Mouse (Mus musculus): ENCODE data around the gene Iars2. TPM values are rescaled to one million over a fixed set of nuclear protein-coding genes. Genes with fewer than 3 reads are reported as not detected.
"Not testable (repeated sequence)": the region's sequence is repeated elsewhere in the genome, so short reads cannot be mapped to it uniquely, and the experiment has no call there.

Gene Iars2
- polyA plus RNA-seq, 1 experiment from 2014 or later = 86.6 TPM

DNA sequence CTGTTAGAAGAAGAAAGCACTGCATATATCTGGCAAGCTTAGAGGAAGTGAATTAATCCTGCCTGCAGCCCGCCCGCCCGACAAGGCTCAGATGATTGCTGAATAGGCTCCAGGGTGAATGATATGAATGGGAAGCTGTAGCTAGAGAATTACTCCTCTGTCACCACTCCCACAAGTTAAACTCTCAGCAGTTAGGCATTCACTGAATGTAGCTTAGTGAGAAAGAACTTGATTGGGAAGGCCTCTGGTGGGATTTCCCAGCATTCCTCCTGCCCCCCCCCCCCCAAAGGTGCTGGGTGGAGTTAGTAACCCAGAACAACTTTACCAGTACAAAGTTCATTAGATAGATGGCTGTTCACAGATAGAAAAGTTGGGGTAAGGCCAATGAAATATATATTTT is 7.3 kb upstream of the Iars2 start:
- 38% methylated on average over 3 of the region's 3 CpGs for WGBS
- H3K4me1 ChIP-seq (ENCODE audit: control insufficient read depth, insufficient read depth, low read length) = peaks cover 5% of the 10 kb centered on the region; the same call in 1 of the 2 replicates
- H3K9ac ChIP-seq (ENCODE audit: low read depth, low read length) = no peak overlapping the region
- H3K36me3 ChIP-seq (ENCODE audit: control insufficient read depth, insufficient read depth, low read length) = peaks cover 7% of the 10 kb centered on the region; the same call in 1 of the 2 replicates
- no peaks in the 10 kb centered on the region for H3K27me3 ChIP-seq (replicated peaks; ENCODE audit: control insufficient read depth, insufficient read depth, low read length)
- 0 out of 2 replicates have a peak overlapping the region, but pooled peaks have one; percentile 12 for H3K27ac ChIP-seq (ENCODE audit: low read length)
- no peaks in the 10 kb centered on the region for H3K9me3 ChIP-seq (ENCODE audit: control insufficient read depth, low read length)
- ATAC-seq = peak; percentile 55
- no peak overlapping the region for H3K4me3 ChIP-seq (ENCODE audit: low read length)
- H3K4me2 ChIP-seq (ENCODE audit: low read depth, low read length) = no peak overlapping the region

- ATAC-seq = no peak
- H3K36me3 ChIP-seq (ENCODE audit: control insufficient read depth, insufficient read depth, low read length) = 0 out of 2 replicates have a peak, but pooled peaks cover 2% of the 10 kb centered on the region
- H3K9me3 ChIP-seq (ENCODE audit: control insufficient read depth, low read length) = no peaks in the 10 kb centered on the region
- no peak overlapping the region for H3K4me3 ChIP-seq (ENCODE audit: low read length)
- H3K9ac ChIP-seq (ENCODE audit: low read depth, low read length) = no peak overlapping the region
- no peaks in the 10 kb centered on the region for H3K27me3 ChIP-seq (replicated peaks; ENCODE audit: control insufficient read depth, insufficient read depth, low read length)
- peak overlapping the region; percentile 74 for H3K27ac ChIP-seq (ENCODE audit: low read length)
- H3K4me1 ChIP-seq (ENCODE audit: control insufficient read depth, insufficient read depth, low read length) = peaks cover 5% of the 10 kb centered on the region; the same call in 1 of the 2 replicates
- 71% methylated on average over 6 of the region's 6 CpGs for WGBS
- H3K4me2 ChIP-seq (ENCODE audit: low read depth, low read length) = peak overlapping the region; percentile 36
Observed at GRCm38 (mm10) chr1:185335231-185335765, 6.1 kb upstream of the Iars2 start.

DNA sequence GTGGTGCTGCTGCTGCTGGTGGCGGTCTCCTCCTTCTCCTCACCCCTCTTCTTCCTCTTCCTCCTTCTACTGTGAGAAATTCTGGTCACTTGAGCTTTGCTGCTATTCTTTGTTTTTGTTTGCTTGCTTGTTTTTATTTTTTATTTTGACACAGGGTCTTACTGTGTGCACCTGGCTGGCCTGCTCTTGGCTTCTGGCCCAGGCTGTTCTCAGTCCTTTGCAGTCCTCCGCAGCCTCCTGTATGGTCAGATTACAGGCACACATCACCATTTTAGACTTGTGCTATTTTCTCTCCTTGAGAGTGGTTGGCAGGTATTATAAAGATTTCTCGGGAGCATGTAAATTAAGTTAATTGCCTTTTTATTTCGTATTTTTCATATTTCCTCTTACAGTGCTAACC is 4.9 kb upstream of the Iars2 start:
- peak overlapping the region; percentile 49; the same call in 1 of the 2 replicates for H3K9ac ChIP-seq (ENCODE audit: low read depth, low read length)
- no peaks in the 10 kb centered on the region for H3K27me3 ChIP-seq (replicated peaks; ENCODE audit: control insufficient read depth, insufficient read depth, low read length)
- no peak overlapping the region for H3K4me2 ChIP-seq (ENCODE audit: low read depth, low read length)
- H3K9me3 ChIP-seq (ENCODE audit: control insufficient read depth, low read length) = no peaks in the 10 kb centered on the region
- H3K36me3 ChIP-seq (ENCODE audit: control insufficient read depth, insufficient read depth, low read length) = 0 out of 2 replicates have a peak, but pooled peaks cover 2% of the 10 kb centered on the region
- H3K27ac ChIP-seq (ENCODE audit: low read length) = peak overlapping the region; percentile 74
- H3K4me3 ChIP-seq (ENCODE audit: low read length) = peak overlapping the region; percentile 17
- WGBS = 79% methylated on average over 4 of the region's 4 CpGs
- no peak for ATAC-seq
- H3K4me1 ChIP-seq (ENCODE audit: control insufficient read depth, insufficient read depth, low read length) = peaks cover 5% of the 10 kb centered on the region; the same call in 1 of the 2 replicates

GRCm38 (mm10) chr1:185333651-185334050 is 4.5 kb upstream of the Iars2 start:
- ATAC-seq = peak; percentile 24
- H3K27ac ChIP-seq (ENCODE audit: low read length) = no peak overlapping the region
- no peaks in the 10 kb centered on the region for H3K9me3 ChIP-seq (ENCODE audit: control insufficient read depth, low read length)
- 0 out of 2 replicates have a peak, but pooled peaks cover 2% of the 10 kb centered on the region for H3K36me3 ChIP-seq (ENCODE audit: control insufficient read depth, insufficient read depth, low read length)
- no peak overlapping the region for H3K9ac ChIP-seq (ENCODE audit: low read depth, low read length)
- no peaks in the 10 kb centered on the region for H3K27me3 ChIP-seq (replicated peaks; ENCODE audit: control insufficient read depth, insufficient read depth, low read length)
- no peak overlapping the region for H3K4me2 ChIP-seq (ENCODE audit: low read depth, low read length)
- no peak overlapping the region for H3K4me3 ChIP-seq (ENCODE audit: low read length)
- peaks cover 5% of the 10 kb centered on the region; the same call in 1 of the 2 replicates for H3K4me1 ChIP-seq (ENCODE audit: control insufficient read depth, insufficient read depth, low read length)
- 64% methylated on average over 5 of the region's 5 CpGs for WGBS

DNA sequence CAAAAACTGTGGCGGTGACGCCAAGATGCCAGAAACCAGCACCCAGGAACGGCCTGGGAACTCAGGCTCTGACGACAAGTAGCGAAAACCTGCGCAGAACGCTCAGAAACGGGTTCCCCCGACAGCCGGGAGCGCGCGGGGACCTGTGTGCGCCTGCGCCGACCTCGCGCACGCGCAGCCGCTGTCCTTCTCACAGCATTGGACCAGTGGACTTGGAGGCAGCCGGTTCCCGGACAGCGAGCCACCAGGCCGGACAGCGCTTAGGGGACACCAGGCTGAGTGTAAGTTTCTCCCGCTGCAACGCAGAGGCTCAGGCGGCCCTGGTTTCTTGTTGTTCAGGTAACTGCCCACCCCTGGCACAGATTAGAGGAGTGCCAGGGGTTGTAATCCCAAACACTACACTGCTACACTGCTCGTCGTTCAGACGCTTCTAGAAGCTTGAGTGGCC is 2.8 kb upstream of the Iars2 start, which contains the start of gene Bpnt1:
Gene Bpnt1 (plus strand): TSS at position 167 of the 448 bp plus-strand sequence.
- Histone ChIP-seq H3K9ac (ENCODE audit: low read depth, low read length) (peak within 1 kb of the TSS; percentile 89), H3K36me3 (ENCODE audit: control insufficient read depth, insufficient read depth, low read length) (no peaks in the 10 kb centered on the region), H3K9me3 (ENCODE audit: control insufficient read depth, low read length) (no peaks in the 10 kb centered on the region), H3K4me3 (ENCODE audit: low read length) (peak within 1 kb of the TSS; percentile 83), H3K27ac (ENCODE audit: low read length) (peak within 1 kb of the TSS; percentile 91), H3K27me3 (replicated peaks; ENCODE audit: control insufficient read depth, insufficient read depth, low read length) (no peaks in the 10 kb centered on the region), H3K4me1 (ENCODE audit: control insufficient read depth, insufficient read depth, low read length) (peaks cover 5% of the 10 kb centered on the region; the same call in 1 of the 2 replicates), H3K4me2 (ENCODE audit: low read depth, low read length) (peak within 1 kb of the TSS; percentile 77)
- WGBS = 0% methylated on average over 32 of the region's 32 CpGs
- peak; percentile 68 for ATAC-seq

GRCm38 (mm10) chr1:185331364-185331763 is 2.2 kb upstream of the Iars2 start:
- Histone ChIP-seq H3K27me3 (replicated peaks; ENCODE audit: control insufficient read depth, insufficient read depth, low read length) (no peaks in the 10 kb centered on the region), H3K9ac (ENCODE audit: low read depth, low read length) (no peak overlapping the region)
- ATAC-seq = no peak

GRCm38 (mm10) chr1:185329851-185330250 is 655 bp upstream of the Iars2 start:
- Histone ChIP-seq H3K9me3 (ENCODE audit: control insufficient read depth, low read length) (no peaks in the 10 kb centered on the region), H3K4me3 (ENCODE audit: low read length) (no peak overlapping the region), H3K9ac (ENCODE audit: low read depth, low read length) (no peak overlapping the region), H3K36me3 (ENCODE audit: control insufficient read depth, insufficient read depth, low read length) (peaks cover 6% of the 10 kb centered on the region; the same call in 1 of the 2 replicates), H3K27ac (ENCODE audit: low read length) (no peak overlapping the region), H3K27me3 (replicated peaks; ENCODE audit: control insufficient read depth, insufficient read depth, low read length) (no peaks in the 10 kb centered on the region), H3K4me2 (ENCODE audit: low read depth, low read length) (0 out of 2 replicates have a peak overlapping the region, but pooled peaks have one; percentile 74), H3K4me1 (ENCODE audit: control insufficient read depth, insufficient read depth, low read length) (peaks cover 5% of the 10 kb centered on the region; the same call in 1 of the 2 replicates)
- WGBS = 93% methylated on average over 8 of the region's 8 CpGs
- ATAC-seq = no peak

More at GRCm38 (mm10) chr1:185331364-185331763, 2.2 kb upstream of the Iars2 start:
- Histone ChIP-seq H3K27ac (ENCODE audit: low read length) (no peak overlapping the region), H3K4me1 (ENCODE audit: control insufficient read depth, insufficient read depth, low read length) (peaks cover 5% of the 10 kb centered on the region; the same call in 1 of the 2 replicates), H3K9me3 (ENCODE audit: control insufficient read depth, low read length) (no peaks in the 10 kb centered on the region), H3K4me3 (ENCODE audit: low read length) (no peak overlapping the region), H3K36me3 (ENCODE audit: control insufficient read depth, insufficient read depth, low read length) (no peaks in the 10 kb centered on the region), H3K4me2 (ENCODE audit: low read depth, low read length) (no peak overlapping the region)
- 50% methylated on average over 5 of the region's 5 CpGs for WGBS

DNA sequence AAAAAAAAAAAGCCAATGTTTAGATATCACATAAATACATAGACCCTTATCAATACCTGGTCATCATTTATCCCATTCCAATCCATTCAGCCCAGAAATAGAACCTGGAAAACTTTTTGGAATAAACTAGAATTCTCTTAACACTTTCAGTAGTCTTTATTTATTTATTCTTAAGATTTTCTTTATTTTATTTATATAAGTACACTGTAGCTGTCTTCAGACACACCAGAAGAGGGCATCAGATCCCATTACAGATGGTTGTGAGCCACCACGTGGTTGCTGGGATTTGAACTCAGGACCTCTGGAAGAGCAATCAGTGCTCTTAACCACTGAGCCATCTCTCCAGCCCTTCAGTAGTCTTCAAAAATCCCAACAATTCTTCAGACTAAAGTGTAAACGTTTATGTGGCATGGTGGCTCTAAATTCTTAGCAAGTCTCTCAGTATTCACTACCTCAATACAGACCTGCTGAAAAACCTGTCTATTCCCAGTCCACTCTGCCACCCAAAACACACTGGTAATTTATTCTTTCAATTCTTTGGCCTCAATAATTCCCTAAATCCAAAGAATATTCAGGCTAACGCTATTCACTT is 1.3 kb downstream of the Iars2 start:
- H3K4me2 ChIP-seq (ENCODE audit: low read depth, low read length) = peak overlapping the region; percentile 74
- peaks cover 23% of the 10 kb centered on the region for H3K36me3 ChIP-seq (ENCODE audit: control insufficient read depth, insufficient read depth, low read length)
- peak overlapping the region; percentile 97; the same call in 1 of the 2 replicates for H3K9ac ChIP-seq (ENCODE audit: low read depth, low read length)
- not testable (repeated sequence) for H3K9me3 ChIP-seq (ENCODE audit: control insufficient read depth, low read length); ATAC-seq; H3K27me3 ChIP-seq (replicated peaks; ENCODE audit: control insufficient read depth, insufficient read depth, low read length); H3K4me1 ChIP-seq (ENCODE audit: control insufficient read depth, insufficient read depth, low read length); H3K27ac ChIP-seq (ENCODE audit: low read length)
- 43% methylated on average over 3 of the region's 3 CpGs for WGBS
- peak overlapping the region; percentile 98 for H3K4me3 ChIP-seq (ENCODE audit: low read length)

DNA sequence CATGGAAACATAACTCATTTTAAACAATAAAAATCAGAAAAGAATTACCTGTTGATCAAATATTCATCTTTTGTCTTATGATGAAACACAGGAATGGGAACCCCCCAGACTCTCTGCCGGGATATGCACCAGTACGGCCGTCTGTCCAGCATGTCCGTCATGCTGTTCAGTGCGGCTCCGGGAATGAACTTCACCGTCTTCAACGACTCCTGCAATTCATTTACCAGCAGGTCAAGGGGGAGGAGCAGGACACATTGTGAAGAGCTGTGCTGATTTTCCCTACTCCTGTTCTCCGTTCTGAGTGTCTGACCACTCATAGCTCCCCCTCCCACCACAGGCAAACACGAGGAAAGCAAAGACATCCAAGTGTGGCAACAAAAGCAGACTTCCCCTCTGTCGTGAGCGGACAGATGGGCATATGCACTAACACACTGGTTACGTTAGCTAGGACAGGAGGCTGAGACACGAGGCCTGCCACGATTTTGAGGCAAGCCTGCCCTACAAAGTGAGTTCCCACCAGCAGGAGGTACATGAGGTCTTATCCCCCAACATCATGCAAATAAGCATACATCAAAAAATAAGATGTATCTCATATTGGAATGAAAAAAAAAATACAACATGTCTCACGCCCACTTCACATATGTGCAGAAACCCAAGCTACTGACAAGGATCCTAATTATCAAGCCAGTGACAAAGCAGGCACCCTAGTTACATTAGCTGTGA is 13.2 kb downstream of the Iars2 start:
- 87% methylated on average over 16 of the region's 16 CpGs for WGBS
- ATAC-seq = no peak
- Histone ChIP-seq H3K9ac (ENCODE audit: low read depth, low read length) (no peak overlapping the region), H3K36me3 (ENCODE audit: control insufficient read depth, insufficient read depth, low read length) (peaks cover 22% of the 10 kb centered on the region), H3K4me1 (ENCODE audit: control insufficient read depth, insufficient read depth, low read length) (0 out of 2 replicates have a peak, but pooled peaks cover 2% of the 10 kb centered on the region), H3K27ac (ENCODE audit: low read length) (no peak overlapping the region), H3K9me3 (ENCODE audit: control insufficient read depth, low read length) (no peaks in the 10 kb centered on the region), H3K27me3 (replicated peaks; ENCODE audit: control insufficient read depth, insufficient read depth, low read length) (no peaks in the 10 kb centered on the region), H3K4me3 (ENCODE audit: low read length) (no peak overlapping the region), H3K4me2 (ENCODE audit: low read depth, low read length) (no peak overlapping the region)
